Mouse (Mus musculus) kidney, adult 2 months (tissue): ENCODE results near the gene Adgre5.

Experiments
- CTCF ChIP-seq: fragments of 200-500 bp; conservative IDR thresholded peaks from 2 replicates; pipeline ENCODE4 v1.5.1; 2011; ENCODE audit warnings: low read depth, mild to moderate bottlenecking, control low read depth, low read length, moderate library complexity, mixed read lengths; ENCODE audit not compliant: insufficient read depth, insufficient read length
- POLR2A ChIP-seq: fragments of 200-500 bp; IDR thresholded peaks from one replicate; pipeline ENCODE4 v1.6.1; 2011; ENCODE audit warnings: low read depth, low read length, control low read depth

DNA sequence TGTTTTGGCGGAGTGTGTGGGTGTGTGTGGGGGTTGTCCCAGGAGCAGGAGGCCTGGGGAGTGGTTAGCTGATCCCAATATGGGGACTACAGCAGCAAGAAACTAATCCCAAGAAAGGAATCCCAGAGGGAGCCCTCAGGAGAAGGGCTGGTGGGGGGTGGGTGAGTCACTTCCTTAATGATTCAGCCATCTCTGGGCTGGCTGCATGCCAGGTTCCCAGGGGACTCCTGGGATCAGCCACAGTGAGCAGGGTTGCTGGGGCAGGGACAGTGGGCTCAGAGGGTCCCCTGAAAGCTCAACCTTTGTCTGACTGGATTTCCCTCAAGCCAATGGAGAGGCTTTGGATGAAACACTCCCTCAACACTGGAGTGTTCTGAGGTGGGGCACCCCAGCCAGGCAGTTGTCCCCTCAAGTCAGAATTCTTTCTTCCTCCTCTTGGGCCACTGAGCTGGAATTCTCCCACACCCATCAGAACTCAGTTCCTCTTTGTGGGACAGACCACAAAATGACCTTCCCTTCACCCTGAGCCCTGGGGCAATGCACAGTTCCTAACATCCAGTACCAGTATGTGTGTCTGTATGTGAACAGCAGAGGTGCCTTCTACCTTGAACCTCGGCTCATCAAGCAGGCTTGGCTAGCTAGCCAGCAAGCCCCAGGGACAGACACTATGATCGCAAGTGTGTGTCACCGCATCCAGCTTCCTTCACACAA, 3.1 kb downstream of the Adgre5 start:
- TF ChIP-seq POLR2A (no peak), CTCF (no peak)
